Mouse (Mus musculus): ENCODE measurements around the gene Syde2. TPM values are rescaled to one million over a fixed set of nuclear protein-coding genes. Genes with fewer than 3 reads are reported as not detected.

Gene Syde2
- polyA plus RNA-seq (2015; fragmentation: Nextera tagmentation; extraction: Ambion mirVana): 1.4 and 1.8 TPM in 2 replicates

DNA sequence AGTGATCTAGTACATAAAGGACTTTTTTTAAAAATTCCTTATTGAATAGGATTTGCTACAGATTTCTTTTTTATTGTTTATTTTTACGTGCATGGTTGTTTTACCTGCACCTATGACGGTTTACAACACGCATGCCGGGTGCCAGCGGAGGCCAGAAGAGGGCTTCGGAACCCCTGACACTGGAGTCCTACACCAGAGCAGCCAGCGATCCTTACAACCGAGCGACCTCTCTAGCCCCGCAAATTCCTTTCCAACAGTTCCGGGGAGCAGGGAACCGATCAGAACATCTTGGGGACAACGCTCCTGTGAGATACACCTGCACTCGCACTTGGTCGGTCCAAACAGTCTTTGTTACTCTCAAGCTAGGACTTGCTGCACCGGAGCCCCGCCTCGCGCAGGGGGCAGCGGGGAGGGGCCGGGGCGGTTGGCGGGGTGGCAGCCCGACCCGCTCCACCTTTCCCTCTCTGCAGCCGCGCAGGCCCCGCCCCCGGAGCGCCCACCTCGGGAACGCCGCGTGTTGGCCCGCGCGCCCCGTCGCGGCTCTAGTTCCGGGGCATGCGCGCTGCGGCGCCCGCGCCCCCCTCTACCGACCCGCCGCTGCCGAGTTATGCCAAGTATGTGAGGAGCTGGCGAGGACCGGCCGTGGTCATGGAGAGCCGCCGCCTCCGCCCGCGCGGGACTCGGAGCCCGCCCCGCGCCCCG lies at the start of gene Syde2:
Gene Syde2 (plus strand): TSS at position 603 of the 702 bp plus-strand sequence.
- Histone ChIP-seq H3K27ac (peak within 1 kb of the TSS; percentile 96), H3K36me3 (no peaks in the 10 kb centered on the region), H3K4me2 (peak within 1 kb of the TSS; percentile 87), H3K4me1 (peaks cover 48% of the 10 kb centered on the region), H3K4me3 (replicated peaks) (peak within 1 kb of the TSS; percentile 79), H3K9ac (peak within 1 kb of the TSS; percentile 80), H3K9me3 (replicated peaks) (no peaks in the 10 kb centered on the region), H3K27me3 (peaks cover 18% of the 10 kb centered on the region)
- WGBS: under 1% methylated on average over 65 of the region's 65 CpGs
- peak; percentile 91 for ATAC-seq (replicated peaks; ENCODE audit: low FRiP score)

DNA sequence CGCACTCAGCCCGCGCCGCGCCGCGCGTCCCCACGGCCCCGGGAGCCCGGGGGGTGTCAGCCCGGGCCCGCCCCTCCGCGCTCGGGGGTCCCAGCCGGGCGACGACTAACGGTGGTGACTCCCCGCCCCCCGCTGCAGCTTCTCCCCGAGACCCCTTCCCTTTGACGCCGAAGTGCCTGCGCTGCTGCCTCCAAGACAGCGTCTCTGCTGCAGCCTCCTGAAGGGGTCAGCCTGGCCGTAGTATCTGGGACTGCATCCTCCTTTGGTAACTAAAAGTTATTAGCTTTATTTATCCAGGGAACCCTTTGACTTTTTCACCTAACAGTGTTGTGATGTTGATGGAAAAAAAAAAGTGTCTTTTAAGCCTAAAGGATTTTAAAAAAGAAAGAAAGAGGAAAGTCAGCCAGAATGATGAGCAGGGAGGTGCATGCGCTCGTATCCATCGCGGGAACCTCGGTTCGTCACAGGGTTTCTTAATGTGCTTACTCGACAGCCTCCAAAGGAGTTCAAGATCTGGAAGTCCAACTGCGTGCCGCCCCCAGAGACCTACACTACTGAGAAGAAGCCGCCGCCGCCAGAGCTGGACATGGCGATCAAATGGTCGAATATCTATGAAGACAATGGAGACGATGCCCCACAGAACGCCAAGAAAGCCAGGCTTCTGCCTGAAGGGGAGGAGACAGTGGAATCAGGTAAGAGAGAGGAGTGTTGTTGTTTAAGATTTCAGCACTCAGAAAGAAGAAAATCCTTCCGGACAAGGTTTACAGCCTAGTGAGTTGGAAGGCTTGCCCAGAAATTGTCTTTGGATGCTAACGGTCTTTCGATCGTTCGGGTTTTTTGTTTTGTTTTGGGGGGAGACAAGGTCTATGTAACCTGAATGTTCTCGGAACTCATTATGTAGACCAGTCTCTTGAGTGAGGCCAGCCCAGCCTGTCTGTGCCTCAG lies 49.0 kb upstream of the Syde2 start:
- H3K4me3 ChIP-seq (replicated peaks): peak overlapping the region; percentile 100
- peaks cover 43% of the 10 kb centered on the region for H3K36me3 ChIP-seq
- ATAC-seq (replicated peaks; ENCODE audit: low FRiP score): peak; percentile 31
- WGBS: 18% methylated on average over 50 of the region's 50 CpGs
- H3K9me3 ChIP-seq (replicated peaks): no peaks in the 10 kb centered on the region
- peak overlapping the region; percentile 94 for H3K9ac ChIP-seq
- H3K27me3 ChIP-seq: no peaks in the 10 kb centered on the region
- peaks cover 37% of the 10 kb centered on the region for H3K4me1 ChIP-seq
- peak overlapping the region; percentile 75; the same call in 1 of the 2 replicates for H3K27ac ChIP-seq
- H3K4me2 ChIP-seq: peak overlapping the region; percentile 77

DNA sequence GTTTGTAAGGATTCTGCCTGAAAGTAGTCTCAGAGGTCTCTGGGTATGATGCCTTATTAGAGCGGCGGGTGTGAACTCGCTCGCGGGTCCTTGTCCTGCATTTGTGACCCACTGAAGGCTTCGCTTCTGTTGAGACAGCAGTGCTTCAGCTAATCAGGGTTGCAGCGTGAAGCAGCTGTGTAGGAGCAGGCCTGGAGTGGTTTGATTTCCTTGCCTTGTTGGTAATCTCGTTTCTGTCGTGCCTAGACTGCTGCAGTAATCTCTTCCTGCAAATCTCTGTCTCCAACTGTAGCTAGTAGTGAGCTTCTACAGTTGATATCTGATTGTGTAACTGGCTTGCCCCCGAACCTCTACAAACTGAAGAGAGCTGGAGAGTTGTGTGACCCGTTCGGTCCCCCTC lies 48.3 kb upstream of the Syde2 start:
- H3K9ac ChIP-seq: peak overlapping the region; percentile 94; the same call in 1 of the 2 replicates
- H3K27ac ChIP-seq: no peak overlapping the region
- no peaks in the 10 kb centered on the region for H3K9me3 ChIP-seq (replicated peaks)
- H3K4me3 ChIP-seq (replicated peaks): peak overlapping the region; percentile 100
- no peak for ATAC-seq (replicated peaks; ENCODE audit: low FRiP score)
- H3K4me1 ChIP-seq: peaks cover 37% of the 10 kb centered on the region
- peaks cover 45% of the 10 kb centered on the region for H3K36me3 ChIP-seq
- H3K27me3 ChIP-seq: no peaks in the 10 kb centered on the region
- peak overlapping the region; percentile 77 for H3K4me2 ChIP-seq
- WGBS: 87% methylated on average over 12 of the region's 12 CpGs

DNA sequence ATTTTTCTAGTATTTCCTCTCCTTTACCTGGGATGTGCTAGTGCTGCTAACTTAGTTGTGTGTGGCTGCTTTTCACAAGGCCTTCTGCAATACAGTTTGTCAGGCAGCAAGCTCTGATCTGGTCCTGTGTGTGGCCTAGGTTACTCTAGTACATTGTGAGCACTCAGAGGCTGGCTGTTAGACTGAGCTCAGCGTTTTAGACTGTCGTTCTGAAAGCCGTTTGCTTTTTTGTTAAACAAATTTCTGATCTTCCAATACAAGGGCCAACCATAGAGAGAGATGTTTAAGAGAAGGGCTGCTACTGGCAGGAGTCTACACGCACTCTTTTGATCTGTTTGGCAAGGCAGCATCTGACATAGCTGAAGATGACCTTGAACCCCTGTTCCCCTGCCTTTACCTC lies 47.7 kb upstream of the Syde2 start:
- WGBS: 90% methylated on average over 4 of the region's 4 CpGs
- H3K27me3 ChIP-seq: no peaks in the 10 kb centered on the region
- no peak overlapping the region for H3K9ac ChIP-seq
- peak overlapping the region; percentile 77; the same call in 1 of the 2 replicates for H3K4me2 ChIP-seq
- H3K27ac ChIP-seq: no peak overlapping the region
- ATAC-seq (replicated peaks; ENCODE audit: low FRiP score): no peak
- no peaks in the 10 kb centered on the region for H3K9me3 ChIP-seq (replicated peaks)
- H3K4me1 ChIP-seq: peaks cover 37% of the 10 kb centered on the region
- H3K36me3 ChIP-seq: peaks cover 47% of the 10 kb centered on the region
- H3K4me3 ChIP-seq (replicated peaks): no peak overlapping the region

DNA sequence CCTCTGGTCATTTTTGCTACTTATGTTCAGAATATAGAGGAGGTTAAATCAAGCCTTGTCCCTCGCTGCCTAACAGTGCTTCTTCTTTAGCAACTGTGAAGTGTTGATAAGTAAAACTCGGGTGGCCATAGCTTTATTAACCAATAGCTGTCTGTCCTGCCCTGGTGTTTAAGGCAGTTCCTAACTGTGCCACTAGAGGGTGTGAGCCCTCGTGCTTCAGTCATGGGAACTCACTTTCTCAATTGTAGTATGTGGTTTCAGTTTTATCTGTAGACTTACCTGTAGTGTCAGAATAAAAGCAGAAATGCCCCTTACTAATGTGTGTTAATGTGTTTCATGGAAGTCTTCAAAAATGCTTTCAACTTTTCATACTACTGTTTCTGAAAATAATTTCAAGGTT lies 45.7 kb upstream of the Syde2 start:
- no peaks in the 10 kb centered on the region for H3K27me3 ChIP-seq

DNA sequence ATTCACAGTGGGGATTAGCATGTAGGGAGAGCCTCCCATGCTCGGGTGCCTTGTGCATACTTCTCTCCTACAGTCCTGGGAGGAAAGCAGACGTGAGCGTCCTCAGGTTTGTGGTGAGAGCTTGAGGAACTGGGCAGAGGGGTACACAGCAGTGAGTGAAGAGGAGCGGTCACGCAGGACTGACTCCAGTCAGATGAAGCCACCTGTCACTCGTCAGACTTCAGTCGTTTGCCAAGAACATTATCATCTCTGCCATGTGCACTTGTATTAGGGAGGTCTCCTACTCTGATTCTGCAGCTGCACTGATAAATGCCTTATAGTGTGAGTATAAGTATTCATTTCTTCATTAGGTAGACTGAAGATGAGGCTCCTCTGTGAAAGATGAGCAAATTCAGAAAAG lies 43.3 kb upstream of the Syde2 start:
- H3K27me3 ChIP-seq: no peaks in the 10 kb centered on the region
- no peaks in the 10 kb centered on the region for H3K9me3 ChIP-seq (replicated peaks)
- no peak for ATAC-seq (replicated peaks; ENCODE audit: low FRiP score)
- H3K36me3 ChIP-seq: peaks cover 50% of the 10 kb centered on the region
- no peak overlapping the region for H3K4me2 ChIP-seq
- H3K27ac ChIP-seq: no peak overlapping the region
- WGBS: 84% methylated on average over 7 of the region's 7 CpGs
- H3K4me1 ChIP-seq: peaks cover 23% of the 10 kb centered on the region
- no peak overlapping the region for H3K9ac ChIP-seq
- no peak overlapping the region for H3K4me3 ChIP-seq (replicated peaks)

More for the DNA sequence above, 45.7 kb upstream of the Syde2 start:
- H3K4me1 ChIP-seq: peaks cover 37% of the 10 kb centered on the region
- no peaks in the 10 kb centered on the region for H3K9me3 ChIP-seq (replicated peaks)
- 13% methylated on average over 3 of the region's 3 CpGs for WGBS
- no peak overlapping the region for H3K27ac ChIP-seq
- peaks cover 51% of the 10 kb centered on the region for H3K36me3 ChIP-seq
- H3K9ac ChIP-seq: no peak overlapping the region
- no peak overlapping the region for H3K4me3 ChIP-seq (replicated peaks)
- no peak for ATAC-seq (replicated peaks; ENCODE audit: low FRiP score)
- no peak overlapping the region for H3K4me2 ChIP-seq

DNA sequence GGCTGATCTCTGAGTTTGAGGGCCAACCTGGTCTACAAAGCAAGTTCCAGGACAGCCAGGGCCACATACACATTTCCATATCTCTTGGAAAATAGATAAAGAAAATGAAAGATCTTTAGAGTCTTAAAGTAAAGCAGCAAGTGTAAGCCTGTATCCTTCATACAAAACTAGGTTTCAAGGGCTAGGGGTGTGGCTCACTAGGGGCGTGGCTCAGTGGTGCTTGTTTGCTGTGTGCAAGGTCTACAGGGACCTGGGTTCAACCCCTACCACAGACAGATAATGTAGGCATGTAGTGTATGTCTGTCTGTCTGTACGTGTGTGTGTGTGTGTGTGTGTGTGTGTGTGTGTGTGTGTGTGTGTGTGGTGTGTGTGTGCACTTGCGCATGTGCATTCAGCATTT lies 41.8 kb upstream of the Syde2 start:
- no peaks in the 10 kb centered on the region for H3K27me3 ChIP-seq
- H3K4me2 ChIP-seq: no peak overlapping the region
- no peak overlapping the region for H3K4me3 ChIP-seq (replicated peaks)
- H3K4me1 ChIP-seq: peaks cover 24% of the 10 kb centered on the region
- H3K9ac ChIP-seq: no peak overlapping the region
- peaks cover 38% of the 10 kb centered on the region for H3K36me3 ChIP-seq
- no peak for ATAC-seq (replicated peaks; ENCODE audit: low FRiP score)
- H3K9me3 ChIP-seq (replicated peaks): no peaks in the 10 kb centered on the region
- 75% methylated on average over 3 of the region's 3 CpGs for WGBS
- H3K27ac ChIP-seq: no peak overlapping the region

DNA sequence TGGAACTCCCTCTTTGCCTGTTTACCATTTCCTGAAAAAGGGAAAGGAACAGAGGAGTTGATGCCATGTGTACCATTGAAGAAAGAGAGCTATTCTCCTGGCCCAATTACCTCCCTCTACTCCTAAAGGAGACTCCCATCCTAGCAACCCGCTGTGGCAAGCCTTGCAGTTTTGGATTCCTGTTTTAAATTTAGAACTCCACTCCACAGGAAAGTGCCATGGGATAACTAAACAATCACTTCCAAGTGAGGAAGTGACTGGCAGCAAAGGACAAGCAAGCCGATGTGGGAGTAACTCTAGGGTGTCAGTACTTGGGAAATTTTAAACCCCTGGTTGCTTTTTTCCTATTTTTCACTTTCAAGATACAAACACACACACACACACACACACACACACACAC lies 41.0 kb upstream of the Syde2 start:
- Histone ChIP-seq H3K4me1 (peaks cover 20% of the 10 kb centered on the region), H3K27me3 (no peaks in the 10 kb centered on the region), H3K4me3 (replicated peaks) (no peak overlapping the region), H3K27ac (no peak overlapping the region), H3K9ac (no peak overlapping the region), H3K9me3 (replicated peaks) (no peaks in the 10 kb centered on the region), H3K4me2 (no peak overlapping the region), H3K36me3 (peaks cover 31% of the 10 kb centered on the region)
- WGBS: 44% methylated on average over 2 of the region's 2 CpGs
- ATAC-seq (replicated peaks; ENCODE audit: low FRiP score): no peak

DNA sequence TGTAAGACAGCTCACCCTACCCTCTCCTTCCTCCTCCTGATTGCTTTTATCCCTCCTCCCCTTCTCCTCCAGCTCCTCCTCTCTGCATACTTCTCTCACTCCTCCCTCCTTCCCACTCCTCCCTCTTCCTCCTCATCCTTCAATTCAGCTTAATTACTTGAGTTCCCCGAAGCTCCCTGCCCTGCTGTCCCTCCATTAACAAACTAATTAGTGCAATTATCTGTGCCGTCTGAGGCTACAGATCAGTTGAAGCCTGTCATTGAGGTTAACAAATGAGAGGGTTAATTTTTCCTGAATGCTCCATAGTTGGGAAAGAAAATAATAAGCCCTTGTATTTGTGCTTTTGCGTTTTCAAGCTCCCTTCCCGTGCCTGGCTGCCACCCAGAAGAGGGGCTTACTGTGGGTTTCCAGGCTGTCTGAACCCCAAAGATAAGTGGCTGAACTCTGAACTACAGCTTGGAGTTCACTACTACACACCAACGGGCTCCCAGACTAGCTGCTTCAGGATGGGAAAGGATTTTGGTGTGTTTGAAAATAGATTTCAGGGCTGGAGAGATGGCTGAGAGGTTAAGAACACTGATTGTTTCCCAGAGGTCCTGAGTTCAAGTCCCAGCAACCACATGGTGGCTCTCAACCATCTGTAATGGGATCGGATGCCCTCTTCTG lies 40.0 kb upstream of the Syde2 start:
- Histone ChIP-seq H3K4me1 (peaks cover 15% of the 10 kb centered on the region), H3K4me3 (replicated peaks) (no peak overlapping the region), H3K27me3 (no peaks in the 10 kb centered on the region), H3K27ac (no peak overlapping the region), H3K36me3 (peaks cover 25% of the 10 kb centered on the region), H3K9ac (no peak overlapping the region), H3K9me3 (replicated peaks) (no peaks in the 10 kb centered on the region), H3K4me2 (no peak overlapping the region)
- 30% methylated on average over 6 of the region's 6 CpGs for WGBS
- ATAC-seq (replicated peaks; ENCODE audit: low FRiP score): no peak

DNA sequence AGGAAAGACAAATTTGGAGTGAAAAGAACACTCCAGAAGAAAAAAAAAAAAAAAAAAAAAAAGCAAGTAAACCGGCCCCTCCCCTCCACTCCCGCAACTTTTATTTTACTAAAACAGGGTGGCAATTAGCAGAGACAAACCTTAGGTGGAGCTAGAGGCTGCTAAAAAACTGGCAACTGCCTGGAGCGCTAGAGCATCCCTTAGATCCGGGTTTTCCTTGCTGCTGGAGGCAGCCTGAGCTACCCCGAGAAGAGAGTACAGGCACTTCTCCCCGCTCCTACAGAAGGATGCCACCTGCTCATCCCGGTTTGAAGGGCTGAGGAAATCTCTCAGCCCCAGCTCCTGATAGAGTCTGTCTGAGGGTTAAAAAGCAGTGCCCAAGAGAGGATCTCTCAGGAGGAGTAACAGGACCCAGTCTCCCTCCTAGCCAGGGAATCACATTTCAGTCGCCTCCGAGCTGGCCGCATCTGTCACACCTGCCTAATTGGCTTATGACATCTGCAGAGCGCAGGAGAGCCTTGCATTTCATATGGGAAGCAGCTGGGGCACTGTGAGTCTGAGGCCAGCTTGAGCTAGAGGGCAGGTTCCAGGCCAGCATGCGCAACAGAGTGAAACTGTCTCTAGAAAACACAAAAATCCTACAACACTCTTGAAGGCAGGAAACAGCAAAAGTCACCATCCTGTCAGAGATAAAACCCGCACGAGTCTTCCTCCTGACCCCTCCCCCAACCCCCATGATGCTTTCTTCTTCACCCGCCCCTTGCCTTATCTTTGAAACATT lies 37.4 kb upstream of the Syde2 start:
- H3K4me3 ChIP-seq (replicated peaks): peak overlapping the region; percentile 22
- 9% methylated on average over 15 of the region's 15 CpGs for WGBS
- H3K4me1 ChIP-seq: peaks cover 9% of the 10 kb centered on the region
- peaks cover 2% of the 10 kb centered on the region for H3K36me3 ChIP-seq
- H3K4me2 ChIP-seq: peak overlapping the region; percentile 56
- H3K27ac ChIP-seq: no peak overlapping the region; the same call in 1 of the 2 replicates
- peak overlapping the region; percentile 33; the same call in 1 of the 2 replicates for H3K9ac ChIP-seq
- no peaks in the 10 kb centered on the region for H3K27me3 ChIP-seq
- H3K9me3 ChIP-seq (replicated peaks): no peaks in the 10 kb centered on the region
- ATAC-seq (replicated peaks; ENCODE audit: low FRiP score): peak; percentile 87

DNA sequence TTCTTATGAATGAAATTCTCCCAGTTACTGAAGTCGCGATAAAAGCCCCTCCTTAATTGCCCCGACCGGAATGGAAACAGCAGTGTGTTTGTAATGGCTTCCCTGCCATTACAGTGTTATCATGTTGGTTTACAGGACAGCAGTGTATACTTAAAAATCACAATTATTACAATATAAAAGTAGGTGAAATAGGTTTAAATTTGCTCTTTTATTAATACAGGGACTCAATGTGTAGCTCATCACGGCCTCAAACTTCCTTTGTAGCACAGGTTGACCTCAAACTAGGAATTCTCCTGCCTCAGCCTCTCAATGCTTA lies 36.9 kb upstream of the Syde2 start:
- Histone ChIP-seq H3K27me3 (no peaks in the 10 kb centered on the region), H3K4me2 (peak overlapping the region; percentile 56; the same call in 1 of the 2 replicates), H3K4me3 (replicated peaks) (no peak overlapping the region), H3K36me3 (no peaks in the 10 kb centered on the region), H3K9ac (no peak overlapping the region), H3K4me1 (peaks cover 9% of the 10 kb centered on the region), H3K27ac (no peak overlapping the region), H3K9me3 (replicated peaks) (no peaks in the 10 kb centered on the region)
- WGBS: 48% methylated on average over 5 of the region's 5 CpGs
- ATAC-seq (replicated peaks; ENCODE audit: low FRiP score): no peak

Data from kidney, embryonic 15.5 days (tissue).